In genomic region chr17:53559646-53560045, GRCm38 (mm10) we compare ENCODE assay signal across 21 mouse cellular contexts. TPM values are rescaled to one million over a fixed set of nuclear protein-coding genes. Genes with fewer than 3 reads are reported as not detected.
"Had no signal": no experiment of that assay in that cellular context is flagged by ENCODE, and none has a peak within 500 bp of the region (broad histone marks: within the 10 kb centered on the region; RNA-seq: fewer than 3 reads in every experiment).

No protein-coding gene starts in this region.

- H3K27ac ChIP-seq: lung, embryonic 15.5 days; macrophage; midbrain, embryonic 10.5 days; midbrain, embryonic 12.5 days; neural tube, embryonic 12.5 days; stomach, embryonic 15.5 days; stomach, postnatal 0 days had no signal

- H3K9ac ChIP-seq: lung, embryonic 15.5 days; midbrain, embryonic 12.5 days; neural tube, embryonic 12.5 days; stomach, embryonic 15.5 days had no signal

- H3K4me1 ChIP-seq: lung, embryonic 15.5 days; midbrain, embryonic 10.5 days; midbrain, embryonic 12.5 days; neural tube, embryonic 12.5 days; stomach, embryonic 15.5 days had no signal

- H3K9me3 ChIP-seq: lung, embryonic 15.5 days; midbrain, embryonic 10.5 days; midbrain, embryonic 12.5 days; neural tube, embryonic 12.5 days; stomach, embryonic 15.5 days had no signal

- H3K4me3 ChIP-seq: lung, embryonic 15.5 days; midbrain, embryonic 10.5 days; midbrain, embryonic 12.5 days; myocyte; neural tube, embryonic 12.5 days; stomach, embryonic 15.5 days had no signal

- H3K27me3 ChIP-seq: lung, embryonic 15.5 days; midbrain, embryonic 12.5 days; neural tube, embryonic 12.5 days; stomach, embryonic 15.5 days had no signal

- H3K4me2 ChIP-seq: lung, embryonic 15.5 days; midbrain, embryonic 12.5 days; neural tube, embryonic 12.5 days; stomach, embryonic 15.5 days had no signal

- ATAC-seq: lung, postnatal 0 days; midbrain, embryonic 16.5 days had no signal

- DNase-seq: lung, adult 2 months; lung, postnatal 14 days; lung, postnatal 36 days; midbrain, embryonic 14.5 days; right cerebral cortex, postnatal 14 days; thymus, adult 2 months; thymus, postnatal 25 days; thymus, postnatal 4 days had no signal

- H3K36me3 ChIP-seq: lung, embryonic 15.5 days; midbrain, embryonic 10.5 days; midbrain, embryonic 12.5 days; neural tube, embryonic 12.5 days; stomach, embryonic 15.5 days had no signal

RNA-seq across cellular contexts. Expression of gene Pp2d1, which starts 20.4 kb away (rescaled TPM):
- total RNA-seq: neutrophil, adult 5-6 weeks had no signal
- polyA plus RNA-seq: lung, adult 2 months; macrophage; spleen, adult 2 months; thymus, adult 2 months; urinary bladder, adult 2 months had no signal
